ENCODE assay signal across 16 mouse cellular contexts in the genomic region with DNA sequence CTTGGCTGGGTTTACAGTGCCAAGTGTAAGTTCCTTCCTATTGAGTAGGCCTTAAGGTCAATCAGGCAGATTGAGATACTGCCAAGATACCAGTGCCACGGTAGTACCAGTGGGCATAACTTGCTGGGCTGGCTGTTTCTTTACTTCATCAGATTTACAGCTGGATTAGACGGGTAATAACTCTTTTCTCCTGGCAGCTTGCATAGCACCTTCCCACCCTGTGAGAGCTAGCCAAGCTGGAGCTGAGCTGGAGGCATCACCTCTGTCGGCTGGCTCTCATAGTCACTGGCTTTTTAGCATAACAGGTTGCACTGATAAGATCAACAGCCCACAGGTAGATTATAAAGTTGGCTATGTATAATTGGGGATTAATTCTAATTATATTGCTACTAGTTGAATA.
"Had no signal": no experiment of that assay in that cellular context is flagged by ENCODE, and none has a peak within 500 bp of the region (broad histone marks: within the 10 kb centered on the region; RNA-seq: fewer than 3 reads in every experiment).

No protein-coding gene starts in this region.

- H3K27ac ChIP-seq: neural tube, embryonic 13.5 days; neural tube, embryonic 15.5 days; stomach, embryonic 15.5 days; stomach, postnatal 0 days had no signal

- H3K27me3 ChIP-seq: neural tube, embryonic 13.5 days; neural tube, embryonic 15.5 days; stomach, embryonic 15.5 days had no signal

- H3K9me3 ChIP-seq: neural tube, embryonic 13.5 days; neural tube, embryonic 15.5 days; stomach, embryonic 15.5 days had no signal

- H3K4me1 ChIP-seq: neural tube, embryonic 13.5 days; neural tube, embryonic 15.5 days; stomach, embryonic 15.5 days had no signal

- H3K4me2 ChIP-seq: neural tube, embryonic 13.5 days; neural tube, embryonic 15.5 days; stomach, embryonic 15.5 days had no signal

- H3K36me3 ChIP-seq: neural tube, embryonic 13.5 days; neural tube, embryonic 15.5 days; stomach, embryonic 15.5 days had no signal

- H3K9ac ChIP-seq: neural tube, embryonic 13.5 days; neural tube, embryonic 15.5 days; stomach, embryonic 15.5 days had no signal

- DNase-seq: retina, postnatal 1 day; right cerebral cortex, adult 18-20 months; right cerebral cortex, postnatal 14 days; right cerebral cortex, postnatal 25 days; right cerebral cortex, postnatal 4 days; spleen, adult 18-20 months; thymus, adult 18-20 months; thymus, adult 2 months; thymus, postnatal 14 days; thymus, postnatal 25 days; thymus, postnatal 36 days; thymus, postnatal 4 days had no signal

- H3K4me3 ChIP-seq: neural tube, embryonic 13.5 days; neural tube, embryonic 15.5 days; stomach, embryonic 15.5 days had no signal
